Mouse (Mus musculus) midbrain, postnatal 0 days (tissue): ENCODE results near the gene 1700067K01Rik. TPM values are rescaled to one million over a fixed set of nuclear protein-coding genes. Genes with fewer than 3 reads are reported as not detected.
A peak's percentile ranks its signal among the peaks of the same experiment; 100 is the strongest.

Experiments used
- ATAC-seq: fragments of 200-750 bp; cut with Nextera tagmentation; 2 replicates; pipeline ENCODE4 v1.8.0; 2017; ENCODE audit warnings: moderate number of reproducible peaks, mild to moderate bottlenecking, moderate TSS enrichment, moderate library complexity; ENCODE audit not compliant: low FRiP score
- DNase-seq: peaks from one replicate; pipeline ENCODE4 v3.0.0-alpha.2; 2015; ENCODE audit warnings: low spot score
- H3K27ac ChIP-seq: fragments of 300-500 bp; sonication (generic); 2 replicates; pipeline ENCODE4 v1.5.1; 2014; ENCODE audit warnings: low read depth, mild to moderate bottlenecking, low read length, mixed read lengths
- H3K27me3 ChIP-seq: fragments of 300-500 bp; sonication (generic); 2 replicates; pipeline ENCODE4 v1.6.1; 2014; ENCODE audit warnings: low read length, control low read depth, mixed read lengths; ENCODE audit not compliant: insufficient read depth
- H3K36me3 ChIP-seq: fragments of 300-500 bp; sonication (generic); 2 replicates; pipeline ENCODE4 v1.6.1; 2014; ENCODE audit warnings: low read length, control low read depth, mixed read lengths; ENCODE audit not compliant: insufficient read depth
- H3K4me1 ChIP-seq: fragments of 300-500 bp; sonication (generic); 2 replicates; pipeline ENCODE4 v1.6.1; 2014; ENCODE audit warnings: mild to moderate bottlenecking, control low read depth, antibody characterized with exemption, low read length, mixed read lengths; ENCODE audit not compliant: insufficient read depth
- H3K4me2 ChIP-seq: fragments of 300-500 bp; sonication (generic); 2 replicates; pipeline ENCODE4 v1.6.1; 2014; ENCODE audit warnings: low read depth, mild to moderate bottlenecking, low read length, mixed read lengths; ENCODE audit not compliant: poor library complexity, severe bottlenecking
- H3K4me3 ChIP-seq: fragments of 300-500 bp; sonication (generic); 2 replicates; pipeline ENCODE4 v1.5.1; 2014; ENCODE audit warnings: low read depth, mild to moderate bottlenecking, low read length, moderate library complexity
- H3K9ac ChIP-seq: fragments of 300-500 bp; sonication (generic); replicated peaks from 2 replicates; pipeline ENCODE4 v1.6.1; 2014; ENCODE audit warnings: mild to moderate bottlenecking, low read length, moderate library complexity, mixed read lengths; ENCODE audit not compliant: poor library complexity, severe bottlenecking
- H3K9me3 ChIP-seq: fragments of 300-500 bp; sonication (generic); 2 replicates; pipeline ENCODE4 v1.6.1; 2016; ENCODE audit warnings: low read length, control low read depth
- CTCF ChIP-seq: IDR thresholded peaks from 2 replicates; pipeline ENCODE4 v1.5.1; 2016; ENCODE audit warnings: antibody characterized with exemption, mild to moderate bottlenecking
- WGBS: fragments of 180-500 bp; shearing (Covaris S2); extraction: QIAGEN DNeasy Blood & Tissue Kit; methylation state at CpG from one replicate; pipeline ENCODE4 v1.1.7; 2014; 5-methylcytosine and 5-hydroxymethylcytosine counted together
- polyA plus RNA-seq: library from polyadenylated mRNA; unstranded; fragments of >200 nt; fragmentation: Nextera tagmentation; extraction: Ambion mirVana; gene quantifications from 2 replicates; pipeline ENCODE4 v1.2.1, GENCODE M21; 2015
- total RNA-seq: library from RNA; depleted of rRNA; stranded (reverse); fragments of >200 nt; gene quantifications from 2 replicates; pipeline ENCODE4 v1.2.3, GENCODE M21; 2014

Gene 1700067K01Rik
- total and polyA plus RNA-seq, 2 experiments from 2014 or later, result 0.58 to 1.2 TPM

- 3% methylated on average over 77 of the region's 83 CpGs for WGBS
- H3K9ac ChIP-seq, result peak overlapping the region; percentile 40
- H3K27me3 ChIP-seq, result peaks cover 28% of the 10 kb centered on the region
- TF ChIP-seq CTCF, result peak; percentile 74
- H3K36me3 ChIP-seq, result no peaks in the 10 kb centered on the region
- peak overlapping the region; percentile 55 for H3K4me3 ChIP-seq
- no peaks in the 10 kb centered on the region for H3K9me3 ChIP-seq
- peak; percentile 36; the same call in 1 of the 2 replicates for ATAC-seq
- peak overlapping the region; percentile 98 for H3K4me2 ChIP-seq
- no peak overlapping the region for H3K27ac ChIP-seq
- peak; percentile 76 for DNase-seq
- H3K4me1 ChIP-seq, result peaks cover 7% of the 10 kb centered on the region; the same call in 1 of the 2 replicates
Measured at GRCm38 (mm10) chr8:84010625-84011611, 9.6 kb downstream of the 1700067K01Rik start.

- peak within 1 kb of the TSS; percentile 98 for H3K4me2 ChIP-seq
- H3K36me3 ChIP-seq, result no peaks in the 10 kb centered on the region
- H3K27me3 ChIP-seq, result peaks cover 28% of the 10 kb centered on the region
- no peaks in the 10 kb centered on the region for H3K9me3 ChIP-seq
- ATAC-seq (peak; percentile 11; the same call in 1 of the 2 replicates), DNase-seq (no peak)
- no peak for TF ChIP-seq CTCF
- H3K9ac ChIP-seq, result peak within 1 kb of the TSS; percentile 40
- peak within 1 kb of the TSS; percentile 55 for H3K4me3 ChIP-seq
- no peak within 1 kb of the TSS for H3K27ac ChIP-seq
- 1% methylated on average over 44 of the region's 45 CpGs for WGBS
- H3K4me1 ChIP-seq, result peaks cover 7% of the 10 kb centered on the region; the same call in 1 of the 2 replicates
Measured at GRCm38 (mm10) chr8:84011705-84012498, 10.6 kb downstream of the 1700067K01Rik start, which contains the start of gene 2210011C24Rik. Gene 2210011C24Rik, minus strand, starts transcription at chr8:84012171.

GRCm38 (mm10) chr8:84012499-84013165 is 11.3 kb downstream of the 1700067K01Rik start:
- H3K4me1 ChIP-seq, result peaks cover 7% of the 10 kb centered on the region; the same call in 1 of the 2 replicates
- peak overlapping the region; percentile 55 for H3K4me3 ChIP-seq
- 6% methylated on average over 35 of the region's 35 CpGs for WGBS
- no peaks in the 10 kb centered on the region for H3K36me3 ChIP-seq
- no peaks in the 10 kb centered on the region for H3K9me3 ChIP-seq
- no peak for DNase-seq
- no peak overlapping the region for H3K27ac ChIP-seq
- peak overlapping the region; percentile 98 for H3K4me2 ChIP-seq
- peaks cover 28% of the 10 kb centered on the region for H3K27me3 ChIP-seq
- no peak for TF ChIP-seq CTCF
- no peak for ATAC-seq
- H3K9ac ChIP-seq, result no peak overlapping the region

DNA sequence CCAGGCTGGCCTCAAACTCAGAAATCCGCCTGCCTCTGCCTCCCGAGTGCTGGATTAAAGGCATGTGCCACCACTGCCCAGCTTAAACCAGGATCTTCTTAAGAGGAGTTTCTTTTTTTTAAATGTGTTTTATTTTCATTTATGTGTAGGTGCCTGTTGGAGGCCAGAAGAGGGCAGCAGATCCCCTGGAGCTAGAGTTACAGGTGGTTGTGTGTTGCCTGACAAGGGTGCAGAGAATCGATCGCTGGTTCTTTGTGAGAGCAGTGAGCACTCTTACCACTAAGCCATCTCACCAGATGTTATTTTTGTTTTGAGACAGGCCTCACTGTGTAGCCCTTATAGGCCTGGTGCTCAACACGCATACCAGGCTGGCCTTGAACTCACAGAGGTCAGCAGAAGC is 14.5 kb downstream of the 1700067K01Rik start:
- Histone ChIP-seq H3K4me1 (peaks cover 7% of the 10 kb centered on the region; the same call in 1 of the 2 replicates), H3K4me3 (no peak overlapping the region), H3K9ac (no peak overlapping the region), H3K27me3 (peaks cover 21% of the 10 kb centered on the region), H3K9me3 (no peaks in the 10 kb centered on the region), H3K36me3 (no peaks in the 10 kb centered on the region), H3K4me2 (no peak overlapping the region), H3K27ac (no peak overlapping the region)
- DNase-seq, result no peak
- 97% methylated on average over 5 of the region's 5 CpGs for WGBS
- TF ChIP-seq CTCF, result peak; percentile 17; the same call in 1 of the 2 replicates
- no peak for ATAC-seq

- Histone ChIP-seq H3K27ac (no peak overlapping the region), H3K9ac (no peak overlapping the region), H3K36me3 (no peaks in the 10 kb centered on the region), H3K27me3 (0 out of 2 replicates have a peak, but pooled peaks cover 8% of the 10 kb centered on the region), H3K9me3 (no peaks in the 10 kb centered on the region), H3K4me3 (no peak overlapping the region), H3K4me1 (no peaks in the 10 kb centered on the region), H3K4me2 (no peak overlapping the region)
- 85% methylated on average over 9 of the region's 9 CpGs for WGBS
- TF ChIP-seq CTCF, result no peak
- ATAC-seq, result no peak
- no peak for DNase-seq
Measured at GRCm38 (mm10) chr8:84019738-84020137, 18.4 kb downstream of the 1700067K01Rik start.
